Mouse (Mus musculus) hindbrain, embryonic 12.5 days (tissue): ENCODE results near the gene Inafm1. TPM values are rescaled to one million over a fixed set of nuclear protein-coding genes. Genes with fewer than 3 reads are reported as not detected.

Experiments
- ATAC-seq: fragments of 200-750 bp; cut with Nextera tagmentation; 2 replicates; pipeline ENCODE4 v1.8.0; 2017; ENCODE audit warnings: moderate TSS enrichment; ENCODE audit not compliant: low FRiP score
- H3K27ac ChIP-seq: fragments of 300-500 bp; sonication (generic); 2 replicates; pipeline ENCODE4 v1.5.1; 2016; ENCODE audit warnings: mild to moderate bottlenecking
- H3K27me3 ChIP-seq: fragments of 300-500 bp; sonication (generic); 2 replicates; pipeline ENCODE4 v1.6.1; 2016; ENCODE audit warnings: mild to moderate bottlenecking
- H3K36me3 ChIP-seq: fragments of 300-500 bp; sonication (generic); 2 replicates; pipeline ENCODE4 v1.6.1; 2016; ENCODE audit warnings: mild to moderate bottlenecking
- H3K4me1 ChIP-seq: fragments of 300-500 bp; sonication (generic); 2 replicates; pipeline ENCODE4 v1.6.1; 2016
- H3K4me2 ChIP-seq: fragments of 300-500 bp; sonication (generic); replicated peaks from 2 replicates; pipeline ENCODE4 v1.6.1; 2016; ENCODE audit warnings: mild to moderate bottlenecking
- H3K4me3 ChIP-seq: fragments of 300-500 bp; sonication (generic); 2 replicates; pipeline ENCODE4 v1.5.1; 2016; ENCODE audit warnings: mild to moderate bottlenecking
- H3K9ac ChIP-seq: fragments of 300-500 bp; sonication (generic); 2 replicates; pipeline ENCODE4 v1.6.1; 2016; ENCODE audit warnings: mild to moderate bottlenecking, moderate library complexity
- H3K9me3 ChIP-seq: fragments of 300-500 bp; sonication (generic); replicated peaks from 2 replicates; pipeline ENCODE4 v1.6.1; 2016; ENCODE audit warnings: mild to moderate bottlenecking
- WGBS: fragments of 180-500 bp; shearing (Covaris S2); methylation state at CpG from one replicate; pipeline ENCODE4 v1.1.7; 2016; 5-methylcytosine and 5-hydroxymethylcytosine counted together
- polyA plus RNA-seq: library from polyadenylated mRNA; unstranded; fragments of >200 nt; fragmentation: Nextera tagmentation; extraction: Ambion mirVana; gene quantifications from 2 replicates; pipeline ENCODE4 v1.2.1, GENCODE M21; 2016

Inafm1 gene
- polyA plus RNA-seq, 1 experiment from 2014 or later = 23.3 TPM

DNA sequence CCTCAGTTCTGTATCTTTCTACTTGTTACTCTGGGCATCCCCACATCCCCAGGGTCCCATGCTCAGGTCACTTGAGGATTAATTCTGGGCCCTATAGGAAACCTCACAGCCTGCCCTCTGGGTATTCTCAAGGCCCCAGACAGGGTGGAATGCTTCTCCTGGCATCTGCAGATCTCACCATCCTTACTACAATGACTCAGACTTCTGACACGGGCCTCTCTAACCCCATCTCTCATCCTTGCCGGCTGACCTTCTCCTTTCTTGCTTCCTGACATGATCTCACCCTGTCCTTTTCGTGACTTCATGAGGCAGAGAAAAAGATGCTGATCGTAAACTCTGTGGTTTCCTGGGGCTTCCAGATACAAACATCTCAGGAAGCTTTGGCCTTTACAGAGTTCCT is 19.2 kb downstream of the Inafm1 start:
- Histone ChIP-seq H3K9me3 (no peaks in the 10 kb centered on the region), H3K27ac (no peak overlapping the region), H3K4me3 (no peak overlapping the region), H3K9ac (no peak overlapping the region), H3K4me1 (no peaks in the 10 kb centered on the region), H3K36me3 (no peaks in the 10 kb centered on the region), H3K27me3 (no peaks in the 10 kb centered on the region), H3K4me2 (no peak overlapping the region)
- 69% methylated on average over 4 of the region's 4 CpGs for WGBS
- ATAC-seq = no peak

DNA sequence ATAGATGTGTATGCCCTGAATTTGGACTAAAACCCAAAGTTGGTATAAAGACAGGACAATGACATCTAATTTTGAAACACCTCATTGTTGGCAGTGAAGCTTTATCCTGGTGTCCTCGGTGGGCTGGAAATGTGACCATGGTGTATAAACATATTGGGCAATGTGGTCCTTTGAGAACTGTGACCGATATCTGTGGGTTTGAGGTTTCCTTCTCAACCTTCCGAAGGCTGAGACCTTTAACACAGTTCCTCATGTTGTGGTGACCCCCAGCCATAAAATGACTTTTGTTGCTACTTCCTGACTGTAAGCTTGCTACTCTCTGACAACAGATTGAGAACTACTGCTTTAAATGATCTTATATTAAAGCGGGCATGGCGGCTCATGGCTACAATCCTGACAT is 22.7 kb downstream of the Inafm1 start:
- Histone ChIP-seq H3K27me3 (no peaks in the 10 kb centered on the region), H3K4me2 (no peak overlapping the region), H3K9me3 (no peaks in the 10 kb centered on the region), H3K36me3 (no peaks in the 10 kb centered on the region), H3K4me3 (no peak overlapping the region), H3K4me1 (no peaks in the 10 kb centered on the region), H3K27ac (no peak overlapping the region), H3K9ac (no peak overlapping the region)
- 86% methylated on average over 5 of the region's 5 CpGs for WGBS
- no peak for ATAC-seq

DNA sequence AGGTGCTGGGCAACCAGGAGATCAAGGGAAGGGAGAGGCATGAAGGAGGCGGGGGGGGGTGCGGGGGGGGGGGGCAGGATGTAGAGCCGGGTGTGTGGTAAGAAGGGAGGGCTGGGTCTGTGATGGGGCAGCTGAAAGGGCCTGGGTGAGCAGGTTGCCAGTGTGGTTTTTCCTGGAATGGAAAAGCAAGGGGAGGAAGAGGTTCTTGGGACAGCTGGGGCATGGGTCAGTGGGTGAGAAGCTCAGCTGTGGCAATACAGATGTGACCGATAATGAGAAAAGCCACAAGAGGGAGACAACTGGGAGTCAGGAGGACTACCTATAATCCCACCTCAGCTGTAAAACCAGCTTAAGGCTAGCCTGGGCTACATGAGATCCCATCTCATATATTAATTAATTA is 27.5 kb downstream of the Inafm1 start:
- H3K27ac ChIP-seq = no peak overlapping the region
- no peak overlapping the region for H3K4me3 ChIP-seq
- 57% methylated on average over 1 of the region's 4 CpGs for WGBS
- no peaks in the 10 kb centered on the region for H3K27me3 ChIP-seq
- H3K9ac ChIP-seq = no peak overlapping the region
- no peaks in the 10 kb centered on the region for H3K4me1 ChIP-seq
- no peak overlapping the region for H3K4me2 ChIP-seq
- no peaks in the 10 kb centered on the region for H3K9me3 ChIP-seq
- no peak for ATAC-seq
- H3K36me3 ChIP-seq = no peaks in the 10 kb centered on the region

DNA sequence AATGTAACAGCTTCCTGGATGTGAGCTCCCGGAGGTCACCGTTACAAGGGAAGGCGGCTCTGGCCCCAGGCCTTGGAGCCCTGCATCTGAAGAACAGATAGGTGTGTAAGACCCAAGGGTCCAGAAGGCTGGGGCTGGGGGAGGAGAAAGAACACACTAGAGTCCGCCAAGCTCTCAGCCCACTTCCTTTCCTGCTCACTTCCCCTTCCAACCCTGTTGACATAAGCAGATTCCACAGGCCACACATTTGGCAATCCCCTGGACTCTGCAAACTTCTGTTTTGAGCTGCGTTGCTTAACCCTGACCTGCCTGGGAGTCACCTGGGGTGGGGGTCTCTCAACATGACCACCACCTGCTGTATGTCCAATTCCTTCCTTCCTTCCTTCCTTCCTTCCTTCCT is 29.4 kb downstream of the Inafm1 start, which contains the start of gene C5ar2:
Gene C5ar2, minus strand, starts transcription at position 88 of the 400 bp plus-strand sequence.
- ATAC-seq = no peak
- Histone ChIP-seq H3K27me3 (no peaks in the 10 kb centered on the region), H3K4me2 (no peak within 1 kb of the TSS), H3K4me3 (no peak within 1 kb of the TSS), H3K4me1 (no peaks in the 10 kb centered on the region), H3K9me3 (no peaks in the 10 kb centered on the region), H3K27ac (no peak within 1 kb of the TSS), H3K9ac (no peak within 1 kb of the TSS), H3K36me3 (no peaks in the 10 kb centered on the region)
- WGBS = 77% methylated on average over 5 of the region's 5 CpGs

DNA sequence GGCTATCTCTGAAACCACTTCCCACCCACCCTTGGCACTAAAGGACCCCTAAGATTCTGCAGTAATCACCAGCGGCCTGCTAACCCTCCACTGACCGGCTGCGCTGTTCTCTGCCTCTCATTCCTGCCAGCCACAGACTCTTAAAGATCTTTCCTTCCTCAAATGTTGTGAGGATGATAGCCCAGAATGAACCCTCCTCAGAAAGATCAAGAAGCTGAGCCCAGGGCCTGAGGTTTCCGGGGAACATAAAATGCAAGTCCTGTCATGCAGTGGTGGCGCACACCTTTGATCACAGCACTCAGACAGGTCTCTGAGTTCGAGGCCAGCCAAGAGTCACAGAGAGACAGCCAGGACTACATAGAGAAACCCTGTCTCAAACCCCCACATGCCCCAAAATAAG is 31.2 kb downstream of the Inafm1 start:
- no peaks in the 10 kb centered on the region for H3K36me3 ChIP-seq
- no peaks in the 10 kb centered on the region for H3K4me1 ChIP-seq
- H3K27me3 ChIP-seq = no peaks in the 10 kb centered on the region
- H3K4me3 ChIP-seq = no peak overlapping the region
- 84% methylated on average over 6 of the region's 6 CpGs for WGBS
- no peak overlapping the region for H3K4me2 ChIP-seq
- no peak overlapping the region for H3K27ac ChIP-seq
- no peaks in the 10 kb centered on the region for H3K9me3 ChIP-seq
- H3K9ac ChIP-seq = no peak overlapping the region
- no peak for ATAC-seq

DNA sequence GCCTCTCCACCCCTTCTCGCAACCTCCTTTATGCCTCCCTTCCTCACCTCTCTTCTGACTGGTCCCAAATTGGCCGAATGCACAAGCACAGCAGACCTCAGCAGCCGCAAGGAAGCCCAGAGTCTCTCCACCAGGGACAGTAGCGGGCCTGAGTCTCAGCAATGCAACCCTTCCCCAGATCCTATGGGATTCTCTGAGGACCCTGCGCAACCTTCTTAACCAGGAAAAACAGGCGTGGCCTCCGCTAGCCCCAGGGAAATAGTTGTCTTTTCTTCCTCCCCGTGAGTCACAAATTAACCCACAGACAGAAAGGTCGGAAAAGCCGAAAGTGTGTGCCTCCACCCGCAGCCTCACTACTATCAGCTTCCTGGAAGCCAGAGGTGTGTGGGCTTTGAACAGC is 31.6 kb downstream of the Inafm1 start:
- Histone ChIP-seq H3K9ac (no peak overlapping the region), H3K27ac (no peak overlapping the region), H3K4me3 (no peak overlapping the region), H3K9me3 (no peaks in the 10 kb centered on the region), H3K27me3 (no peaks in the 10 kb centered on the region), H3K4me2 (no peak overlapping the region), H3K36me3 (no peaks in the 10 kb centered on the region), H3K4me1 (no peaks in the 10 kb centered on the region)
- ATAC-seq = no peak
- 66% methylated on average over 11 of the region's 11 CpGs for WGBS

DNA sequence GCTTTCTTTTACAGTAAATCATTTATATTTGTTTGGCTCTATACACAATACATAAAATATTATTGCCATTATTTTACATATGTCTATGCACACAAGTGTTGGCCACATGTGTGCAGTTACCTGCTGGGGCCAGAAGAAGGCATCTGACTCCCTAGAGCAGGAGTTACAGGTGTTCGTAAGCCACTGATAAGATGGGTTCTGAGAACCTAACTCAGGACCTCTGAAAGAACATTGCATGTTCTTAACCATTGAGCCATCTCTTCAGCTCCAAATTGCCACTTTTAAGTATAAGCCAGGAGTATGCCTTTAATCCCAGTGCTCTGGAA is 32.5 kb downstream of the Inafm1 start:
- H3K9ac ChIP-seq = no peak overlapping the region
- no peak overlapping the region for H3K4me3 ChIP-seq
- H3K36me3 ChIP-seq = no peaks in the 10 kb centered on the region
- H3K27me3 ChIP-seq = no peaks in the 10 kb centered on the region
- H3K27ac ChIP-seq = no peak overlapping the region
- no peak overlapping the region for H3K4me2 ChIP-seq
- H3K4me1 ChIP-seq = no peaks in the 10 kb centered on the region
- WGBS = 97% methylated on average over 1 of the region's 1 CpGs
- ATAC-seq = no peak
- no peaks in the 10 kb centered on the region for H3K9me3 ChIP-seq

DNA sequence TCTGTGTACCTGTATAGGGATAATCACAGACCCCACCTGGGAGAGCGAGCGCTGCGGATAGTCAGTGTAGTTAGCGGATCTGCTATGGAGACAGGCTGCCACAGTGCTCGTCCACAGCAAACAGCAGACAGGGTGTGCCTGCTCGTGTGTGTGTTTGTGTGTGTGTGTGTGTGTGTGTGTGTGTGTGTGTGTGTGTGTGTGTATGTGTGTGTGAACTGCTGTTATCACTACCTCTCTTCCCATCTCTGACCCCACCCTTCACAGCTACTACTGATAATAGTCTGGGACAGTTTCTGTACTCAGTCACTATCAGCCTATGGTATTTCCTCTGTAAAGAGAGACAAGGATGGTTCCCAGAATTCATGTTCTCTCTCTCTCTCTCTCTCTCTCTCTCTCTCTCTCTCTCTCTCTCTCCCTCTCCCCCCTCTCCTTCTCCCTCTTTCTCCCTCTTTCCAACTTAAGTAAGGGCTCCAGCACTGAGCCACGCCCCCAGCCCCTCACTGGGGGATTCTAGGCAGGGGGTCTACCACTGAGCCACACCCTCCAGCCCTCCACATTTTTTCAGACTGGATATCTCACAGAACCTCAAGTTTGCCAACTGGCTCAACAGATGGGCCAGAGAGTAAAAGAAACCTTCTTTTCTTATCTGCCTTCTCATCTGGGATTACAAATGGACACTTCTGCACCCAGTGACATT is 33.0 kb downstream of the Inafm1 start:
- H3K27me3 ChIP-seq = no peaks in the 10 kb centered on the region
- no peak for ATAC-seq
- no peaks in the 10 kb centered on the region for H3K9me3 ChIP-seq
- 80% methylated on average over 7 of the region's 7 CpGs for WGBS
- H3K4me3 ChIP-seq = no peak overlapping the region
- no peak overlapping the region for H3K4me2 ChIP-seq
- no peak overlapping the region for H3K9ac ChIP-seq
- no peaks in the 10 kb centered on the region for H3K4me1 ChIP-seq
- no peak overlapping the region for H3K27ac ChIP-seq
- H3K36me3 ChIP-seq = no peaks in the 10 kb centered on the region

DNA sequence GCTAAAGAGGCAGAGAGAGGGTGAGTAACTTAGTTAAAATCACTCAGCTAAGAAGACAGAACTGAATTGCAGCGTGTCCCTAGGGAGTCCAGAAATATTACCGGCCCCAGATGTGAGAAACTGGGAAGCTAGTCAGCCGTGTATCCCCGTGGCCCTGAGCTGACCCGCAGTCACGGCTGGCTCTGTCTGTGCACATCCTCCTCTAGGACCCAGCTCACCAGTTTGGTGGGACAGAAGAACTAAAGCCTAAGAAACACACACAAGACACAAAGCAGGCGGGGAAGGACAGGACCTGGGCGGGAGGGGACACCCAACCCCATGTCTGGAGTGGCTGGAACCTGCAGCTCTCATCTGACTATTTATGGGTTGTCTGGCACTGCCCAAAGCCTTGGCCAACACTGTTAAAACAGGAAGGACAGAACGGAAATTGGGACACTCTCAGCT is 33.8 kb downstream of the Inafm1 start:
- H3K27ac ChIP-seq = no peak overlapping the region
- WGBS = 62% methylated on average over 9 of the region's 9 CpGs

DNA sequence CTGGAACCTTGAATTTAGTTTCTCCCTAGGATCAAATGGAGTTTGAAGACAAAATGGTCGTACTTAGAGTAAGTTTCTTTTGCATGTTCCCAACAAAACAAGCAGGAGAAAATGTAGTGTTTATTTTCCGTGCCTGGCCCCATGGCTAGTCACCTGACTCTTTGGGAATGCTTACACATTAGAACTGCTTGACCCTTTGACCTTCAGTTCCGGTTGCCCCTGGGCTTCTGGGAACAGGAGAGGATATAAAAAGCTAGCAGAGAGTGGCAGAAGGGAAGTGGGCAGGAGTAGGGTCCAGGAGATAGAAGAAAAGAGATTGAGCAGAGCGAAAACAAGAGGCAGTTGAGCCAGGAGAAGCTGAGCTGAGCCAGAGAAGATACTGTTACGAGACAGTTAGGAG is 43.5 kb downstream of the Inafm1 start:
- no peaks in the 10 kb centered on the region for H3K36me3 ChIP-seq
- no peak overlapping the region for H3K27ac ChIP-seq
- WGBS = 50% methylated on average over 5 of the region's 5 CpGs
- no peaks in the 10 kb centered on the region for H3K4me1 ChIP-seq
- no peak overlapping the region for H3K9ac ChIP-seq
- no peak overlapping the region for H3K4me3 ChIP-seq
- 0 out of 2 replicates have a peak, but pooled peaks cover 2% of the 10 kb centered on the region for H3K9me3 ChIP-seq
- ATAC-seq = no peak
- H3K27me3 ChIP-seq = no peaks in the 10 kb centered on the region
- no peak overlapping the region for H3K4me2 ChIP-seq

More for the DNA sequence above, 33.8 kb downstream of the Inafm1 start:
- H3K9me3 ChIP-seq = no peaks in the 10 kb centered on the region
- no peak overlapping the region for H3K4me2 ChIP-seq
- no peak for ATAC-seq
- no peak overlapping the region for H3K9ac ChIP-seq
- no peaks in the 10 kb centered on the region for H3K27me3 ChIP-seq
- no peak overlapping the region for H3K4me3 ChIP-seq
- H3K4me1 ChIP-seq = no peaks in the 10 kb centered on the region
- no peaks in the 10 kb centered on the region for H3K36me3 ChIP-seq

Other genes with a start within 250 kb of the Inafm1 start
- 10.3 and 10.7 TPM in 2 replicates for gene Bicra, start 225.7 kb downstream of the Inafm1 start, polyA plus RNA-seq
- 0.05 and 0.07 TPM in 2 replicates for gene Zfp541, start 211.8 kb downstream of the Inafm1 start, polyA plus RNA-seq
- 182 and 191 TPM in 2 replicates for gene Napa, start 175.2 kb downstream of the Inafm1 start, polyA plus RNA-seq
- 30.9 and 31.5 TPM in 2 replicates for gene Kptn, start 153.7 kb downstream of the Inafm1 start, polyA plus RNA-seq
- gene Slc8a2, start 143.8 kb downstream of the Inafm1 start, polyA plus RNA-seq = 1.1 and 1.3 TPM in 2 replicates
- 136 and 138 TPM in 2 replicates for gene Meis3, start 98.5 kb downstream of the Inafm1 start, polyA plus RNA-seq
- 16.9 and 19.2 TPM in 2 replicates for gene Dhx34, start 51.6 kb downstream of the Inafm1 start, polyA plus RNA-seq
- not detected in 2 replicates for gene C5ar2, start 29.5 kb downstream of the Inafm1 start, polyA plus RNA-seq
- gene C5ar1, start 14.1 kb downstream of the Inafm1 start, polyA plus RNA-seq = 0.79 and 2.0 TPM in 2 replicates
- 43.4 and 46.7 TPM in 2 replicates for gene Ccdc9, start 13.2 kb upstream of the Inafm1 start, polyA plus RNA-seq
- 20.0 and 21.1 TPM in 2 replicates for gene Bbc3, start 34.8 kb upstream of the Inafm1 start, polyA plus RNA-seq
- gene Sae1, start 114.2 kb upstream of the Inafm1 start, polyA plus RNA-seq = 307 and 311 TPM in 2 replicates
- 26.4 and 30.0 TPM in 2 replicates for gene Zc3h4, start 127.3 kb upstream of the Inafm1 start, polyA plus RNA-seq
- 52.6 and 55.9 TPM in 2 replicates for gene Tmem160, start 179.2 kb upstream of the Inafm1 start, polyA plus RNA-seq
- gene Npas1, start 204.1 kb upstream of the Inafm1 start, polyA plus RNA-seq = 1.2 and 1.7 TPM in 2 replicates